Mouse (Mus musculus): ENCODE data around the gene Trim39. TPM values are rescaled to one million over a fixed set of nuclear protein-coding genes. Genes with fewer than 3 reads are reported as not detected.

Trim39 gene
- total RNA-seq (2023): 10 to 100 TPM; 39.3 to 41.4 TPM

GRCm38 (mm10) chr17:36271586-36272256, at the start of gene Trim39:
Gene Trim39, minus strand, starts transcription at chr17:36272247.

GRCm38 (mm10) chr17:36286390-36286789, 14.3 kb upstream of the Trim39 start, which contains the start of gene H2-M10.2:
Gene H2-M10.2, minus strand, starts transcription at chr17:36286490.

GRCm38 (mm10) chr17:36257969-36258368, 14.1 kb downstream of the Trim39 start, which contains the start of gene Rpp21:
Gene Rpp21, minus strand, starts transcription at chr17:36258069.

Other genes with a start within 250 kb of the Trim39 start
- 100 to 1,000 TPM; 154 to 159 TPM for gene H2-T23, start 239.4 kb downstream of the Trim39 start, total RNA-seq (2023)
- 10 to 100 TPM; 28.5 to 30.4 TPM for gene H2-T22, start 229.5 kb downstream of the Trim39 start, total RNA-seq (2023)
- under 1 TPM in 1 of 2 experiments, not detected in 1; 0.24 TPM for gene Gm6034, start 229.3 kb downstream of the Trim39 start, total RNA-seq (2023)
- gene Gm11127, start 213.9 kb downstream of the Trim39 start, total RNA-seq (2023): 10 to 100 TPM; 26.6 to 29.0 TPM
- gene Gm19684, start 150.6 kb downstream of the Trim39 start, total RNA-seq (2023): under 1 TPM; 0.44 to 0.82 TPM
- under 1 TPM; 0.82 to 0.86 TPM for gene Gm7030, start 142.8 kb downstream of the Trim39 start, total RNA-seq (2023)
- gene Gm8909, start 103.7 kb downstream of the Trim39 start, total RNA-seq (2023): not detected
- not detected for gene H2-T3, start 82.0 kb downstream of the Trim39 start, total RNA-seq (2023)
- gene Rpp21, start 14.2 kb downstream of the Trim39 start, total RNA-seq (2023): 10 to 100 TPM; 45.3 to 49.0 TPM
- not detected for gene H2-M10.2, start 14.2 kb upstream of the Trim39 start, total RNA-seq (2023)
- not detected for gene H2-M10.1, start 53.9 kb upstream of the Trim39 start, total RNA-seq (2023)
- not detected for gene H2-M10.3, start 96.2 kb upstream of the Trim39 start, total RNA-seq (2023)
- not detected for gene H2-M10.4, start 190.1 kb upstream of the Trim39 start, total RNA-seq (2023)

Data from neutrophil, adult 59 days (primary cell).